Mouse (Mus musculus): ENCODE measurements around the gene Slc7a1.

DNA sequence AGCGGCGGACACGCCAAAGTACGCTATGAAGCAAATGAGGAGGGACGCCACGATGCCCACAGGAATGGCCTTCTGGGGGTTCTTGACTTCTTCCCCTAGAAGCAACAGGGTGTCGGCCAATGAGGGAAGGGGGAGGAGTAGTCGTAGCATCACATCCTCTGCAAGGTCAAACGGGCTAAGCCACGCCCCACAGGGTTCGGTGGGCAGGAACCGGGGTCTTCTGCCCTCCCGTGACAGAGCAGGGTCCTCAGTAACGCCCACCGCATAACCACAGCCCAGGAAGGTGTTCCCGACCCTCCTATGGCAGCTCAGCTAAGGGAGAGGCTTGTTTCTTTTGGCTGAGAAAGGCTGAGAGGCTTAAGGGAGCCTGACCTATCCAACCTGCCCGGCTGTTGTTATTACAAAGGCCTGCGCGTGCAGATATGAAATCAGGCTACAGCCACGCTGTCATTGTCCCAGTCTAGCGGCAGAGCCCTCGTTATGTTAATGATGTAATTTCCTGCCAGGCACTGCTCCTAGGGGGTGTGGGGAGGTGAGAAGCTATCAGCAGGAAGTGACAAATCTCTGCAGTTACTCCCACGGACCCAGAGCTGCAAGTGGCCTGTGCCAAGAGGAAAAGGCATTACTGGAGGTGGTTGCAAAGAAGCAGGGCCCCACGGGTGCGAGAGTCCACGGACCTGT lies 57.5 kb downstream of the Slc7a1 start:
- TF ChIP-seq EP300 (IDR thresholded peaks at IDR 0.05) (peak; percentile 86), CTCF (IDR thresholded peaks at IDR 0.05) (no peak)
